In the genomic region with DNA sequence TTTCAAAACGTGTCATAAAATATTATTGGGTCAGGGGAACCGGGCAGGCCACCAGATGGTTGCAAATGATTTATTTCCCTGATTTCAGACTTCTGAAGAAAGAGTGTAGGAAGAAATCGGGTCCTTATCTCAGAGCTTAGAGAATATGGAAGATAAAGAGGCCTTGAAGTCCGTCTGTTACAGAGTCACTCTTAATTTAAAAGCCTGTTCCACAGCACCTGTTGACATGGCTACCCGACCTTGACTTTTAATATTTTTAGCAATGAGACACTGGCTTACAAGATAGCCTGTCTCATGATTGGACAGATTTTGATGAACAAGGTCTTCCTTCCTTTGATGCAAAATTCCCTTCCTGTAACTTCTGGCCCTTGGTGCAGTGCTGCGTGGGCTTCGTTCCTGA, we compare ENCODE assay signal across 18 mouse cellular contexts.
DNase-seq lines count a peak whose midpoint lies in the region; ATAC-seq and TF ChIP-seq lines count a peak whose summit lies in the region.
"Had no signal": no experiment of that assay in that cellular context is flagged by ENCODE, and none has a peak within 500 bp of the region (broad histone marks: within the 10 kb centered on the region; RNA-seq: fewer than 3 reads in every experiment).

No protein-coding gene starts in this region.

- H3K9ac ChIP-seq in liver, embryonic 12.5 days: no peak overlapping the region; the same call in 1 of the 2 replicates
- no peak overlapping the region for H3K9ac ChIP-seq in liver, postnatal 0 days (replicated peaks)
- H3K9ac ChIP-seq in intestine, embryonic 16.5 days (ENCODE audit: low read depth, low read length): no peak overlapping the region
- H3K9ac ChIP-seq: embryonic facial prominence, embryonic 13.5 days; forebrain, embryonic 13.5 days; forebrain, postnatal 0 days; heart, embryonic 12.5 days; hindbrain, embryonic 15.5 days had no signal

- no peak for TF ChIP-seq CTCF in liver, postnatal 0 days (IDR thresholded peaks at IDR 0.05; ENCODE audit: low read depth)

- peak; percentile 31 for DNase-seq in heart, adult 11 months
- no peak for DNase-seq in heart, postnatal 10 days
- no peak for DNase-seq in liver, postnatal 0 days
- DNase-seq in adrenal gland, postnatal 14 days: peak; percentile 56
- DNase-seq in forebrain, embryonic 10.5 days (ENCODE audit: extremely low spot score, low spot score): no peak
- DNase-seq: cerebellum, adult 11-12 months; cerebellum, adult 9-10 months; cerebellum, postnatal 25 days; forebrain, postnatal 0 days; gastrocnemius, postnatal 14 days; heart, postnatal 36 days; kidney, adult 9 months had no signal

- H3K4me3 ChIP-seq in liver, embryonic 12.5 days: no peak overlapping the region
- no peak overlapping the region for H3K4me3 ChIP-seq in liver, postnatal 0 days (ENCODE audit: low read depth, low read length)
- no peak overlapping the region for H3K4me3 ChIP-seq in intestine, embryonic 16.5 days (ENCODE audit: low read length)
- no peak overlapping the region for H3K4me3 ChIP-seq in forebrain, embryonic 10.5 days
- H3K4me3 ChIP-seq: embryonic facial prominence, embryonic 13.5 days; forebrain, embryonic 13.5 days; heart, embryonic 12.5 days; hindbrain, embryonic 15.5 days had no signal

- intact Hi-C loops in heart, postnatal 10 days (cut with DNase I): loop anchor here (10.0 kb wide), 1 partner anchor 123 kb away; no protein-coding TSS in a partner anchor

- peaks cover 63% of the 10 kb centered on the region for H3K4me1 ChIP-seq in liver, embryonic 12.5 days
- H3K4me1 ChIP-seq in liver, postnatal 0 days (ENCODE audit: insufficient read depth): no peaks in the 10 kb centered on the region
- H3K4me1 ChIP-seq in intestine, embryonic 16.5 days (ENCODE audit: control insufficient read depth, insufficient read depth, low read length): peaks cover 12% of the 10 kb centered on the region
- peaks cover 11% of the 10 kb centered on the region for H3K4me1 ChIP-seq in forebrain, embryonic 10.5 days
- H3K4me1 ChIP-seq: embryonic facial prominence, embryonic 13.5 days; forebrain, embryonic 13.5 days; hindbrain, embryonic 15.5 days had no signal

- H3K36me3 ChIP-seq in liver, embryonic 12.5 days: peaks cover 5% of the 10 kb centered on the region; the same call in 1 of the 2 replicates
- 0 out of 2 replicates have a peak, but pooled peaks cover 2% of the 10 kb centered on the region for H3K36me3 ChIP-seq in liver, postnatal 0 days (replicated peaks; ENCODE audit: insufficient read depth, low read length)
- H3K36me3 ChIP-seq in intestine, embryonic 16.5 days (ENCODE audit: control insufficient read depth, insufficient read depth, low read length): no peaks in the 10 kb centered on the region
- H3K36me3 ChIP-seq in forebrain, embryonic 10.5 days (replicated peaks): peaks cover 3% of the 10 kb centered on the region
- H3K36me3 ChIP-seq: embryonic facial prominence, embryonic 13.5 days; hindbrain, embryonic 15.5 days had no signal

- H3K9me3 ChIP-seq in liver, embryonic 12.5 days (replicated peaks): no peaks in the 10 kb centered on the region
- H3K9me3 ChIP-seq in liver, postnatal 0 days (ENCODE audit: low read length): no peaks in the 10 kb centered on the region
- no peaks in the 10 kb centered on the region for H3K9me3 ChIP-seq in intestine, embryonic 16.5 days (ENCODE audit: control insufficient read depth, low read length)
- no peaks in the 10 kb centered on the region for H3K9me3 ChIP-seq in forebrain, embryonic 10.5 days
- H3K9me3 ChIP-seq: embryonic facial prominence, embryonic 13.5 days; forebrain, embryonic 13.5 days; heart, embryonic 12.5 days; hindbrain, embryonic 15.5 days had no signal

- no peak for TF ChIP-seq EP300 in liver, postnatal 0 days (IDR thresholded peaks at IDR 0.05; ENCODE audit: low read depth)

- H3K4me2 ChIP-seq in liver, embryonic 12.5 days: 0 out of 2 replicates have a peak overlapping the region, but pooled peaks have one; percentile 32
- no peak overlapping the region for H3K4me2 ChIP-seq in liver, postnatal 0 days (ENCODE audit: low read depth, low read length)
- no peak overlapping the region for H3K4me2 ChIP-seq in intestine, embryonic 16.5 days (ENCODE audit: low read depth, low read length)
- H3K4me2 ChIP-seq: embryonic facial prominence, embryonic 13.5 days; forebrain, embryonic 13.5 days; heart, embryonic 12.5 days; hindbrain, embryonic 15.5 days had no signal

- 45% methylated on average over 7 of the region's 7 CpGs for WGBS in liver, embryonic 12.5 days (ENCODE audit: insufficient replicate concordance)
- WGBS in liver, postnatal 0 days (ENCODE audit: insufficient replicate concordance): 54% methylated on average over 7 of the region's 7 CpGs
- 54% methylated on average over 7 of the region's 7 CpGs for WGBS in intestine, embryonic 16.5 days
- WGBS in forebrain, embryonic 10.5 days: 91% methylated on average over 7 of the region's 7 CpGs

- no peak for ATAC-seq in liver, embryonic 12.5 days
- no peak for ATAC-seq in liver, postnatal 0 days
- peak; percentile 55 for ATAC-seq in intestine, embryonic 16.5 days
- ATAC-seq: forebrain, embryonic 13.5 days; forebrain, postnatal 0 days had no signal

- H3K27ac ChIP-seq in liver, embryonic 12.5 days: no peak overlapping the region
- H3K27ac ChIP-seq in liver, postnatal 0 days (ENCODE audit: low read depth): no peak overlapping the region
- no peak overlapping the region for H3K27ac ChIP-seq in intestine, embryonic 16.5 days (ENCODE audit: low read length)
- no peak overlapping the region for H3K27ac ChIP-seq in forebrain, embryonic 10.5 days
- H3K27ac ChIP-seq: embryonic facial prominence, embryonic 13.5 days; forebrain, embryonic 13.5 days; hindbrain, embryonic 15.5 days had no signal

- no peaks in the 10 kb centered on the region for H3K27me3 ChIP-seq in liver, embryonic 12.5 days (replicated peaks)
- H3K27me3 ChIP-seq in liver, postnatal 0 days (ENCODE audit: insufficient read depth, low read length): no peaks in the 10 kb centered on the region
- H3K27me3 ChIP-seq in intestine, embryonic 16.5 days (replicated peaks; ENCODE audit: control insufficient read depth, insufficient read depth, low read length): no peaks in the 10 kb centered on the region
- peaks cover 34% of the 10 kb centered on the region for H3K27me3 ChIP-seq in forebrain, embryonic 10.5 days (ENCODE audit: poor library complexity, severe bottlenecking)
- H3K27me3 ChIP-seq: embryonic facial prominence, embryonic 13.5 days; forebrain, embryonic 13.5 days; heart, embryonic 12.5 days; hindbrain, embryonic 15.5 days had no signal

Comparison
In these comparisons a context has a peak if more than half of its experiments do, and no peak if none do; other contexts are left out.
1. DNase-seq: peak in heart, adult 11 months (single experiment) and adrenal gland, postnatal 14 days (single experiment); none in heart, postnatal 10 days (0 of 2), liver, postnatal 0 days (single experiment) and forebrain, embryonic 10.5 days (single experiment).